Mouse (Mus musculus): ENCODE measurements around the gene Nt5c3b.

DNA sequence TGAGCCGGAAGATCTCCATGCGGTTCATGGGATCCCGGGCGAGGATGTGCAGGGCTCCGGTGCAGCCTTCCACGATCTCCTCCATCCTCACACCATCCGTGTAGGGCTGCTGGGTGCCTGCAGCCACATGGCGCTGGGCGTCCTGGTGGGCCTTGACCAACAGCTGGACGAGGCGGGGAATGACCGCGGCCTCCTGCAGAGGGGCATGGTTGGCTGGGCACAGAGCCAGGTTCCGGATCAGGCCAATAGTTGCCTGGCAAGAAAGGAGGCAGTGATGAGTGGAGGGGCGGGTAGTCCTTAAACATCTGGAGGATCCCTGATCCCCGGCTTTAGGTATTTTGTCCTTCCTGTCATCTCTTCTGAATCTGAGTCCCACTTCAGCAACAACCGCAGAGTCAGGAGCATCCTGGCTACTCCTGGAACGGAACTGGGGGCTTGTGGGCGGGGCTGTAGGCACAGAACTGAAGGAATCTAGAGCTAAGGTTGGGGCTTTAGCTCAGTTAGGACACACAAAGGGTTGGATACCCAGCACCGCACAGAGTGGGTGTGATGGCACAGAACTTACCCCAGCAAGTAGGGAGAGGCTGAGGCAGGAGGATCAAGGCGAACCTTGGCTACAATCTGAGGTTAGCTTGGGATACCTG lies 64.7 kb downstream of the Nt5c3b start:
- TF ChIP-seq CTCF (IDR thresholded peaks at IDR 0.05; ENCODE audit: low read depth) (no peak), EP300 (IDR thresholded peaks at IDR 0.05; ENCODE audit: low read depth) (no peak)
